Mouse (Mus musculus) 416B (cell line): ENCODE results near the gene Ahctf1.
A peak's percentile ranks its signal among the peaks of the same experiment; 100 is the strongest.

Source experiments
- DNase-seq: peaks from one replicate; pipeline ENCODE4 v3.0.0; 2011; ENCODE audit warnings: low read depth

The Ahctf1 gene

DNA sequence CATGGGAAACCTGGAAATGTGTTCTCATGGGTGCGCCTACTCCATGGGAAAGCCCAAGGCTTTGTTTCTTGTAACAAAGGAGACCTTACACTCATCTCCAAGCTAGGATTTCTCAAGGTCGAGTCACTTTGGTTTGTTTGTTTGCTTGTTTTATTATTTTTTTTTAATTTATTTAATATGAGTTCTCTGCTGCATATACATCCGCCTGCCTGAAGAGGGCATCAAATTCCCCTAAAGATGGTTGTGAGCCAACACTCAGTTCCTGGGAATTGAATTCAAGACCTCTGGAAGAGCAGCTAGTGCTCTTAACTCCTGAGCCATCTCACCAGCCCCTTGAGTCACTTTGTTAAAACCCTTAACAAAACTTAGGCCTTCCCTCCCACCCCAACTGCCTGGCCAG is 90.1 kb downstream of the Ahctf1 start:
- DNase-seq, result no peak

- no peak for DNase-seq
These were observed 90.8 kb downstream of the Ahctf1 start for GRCm38 (mm10) chr1:179712658-179713057.

DNA sequence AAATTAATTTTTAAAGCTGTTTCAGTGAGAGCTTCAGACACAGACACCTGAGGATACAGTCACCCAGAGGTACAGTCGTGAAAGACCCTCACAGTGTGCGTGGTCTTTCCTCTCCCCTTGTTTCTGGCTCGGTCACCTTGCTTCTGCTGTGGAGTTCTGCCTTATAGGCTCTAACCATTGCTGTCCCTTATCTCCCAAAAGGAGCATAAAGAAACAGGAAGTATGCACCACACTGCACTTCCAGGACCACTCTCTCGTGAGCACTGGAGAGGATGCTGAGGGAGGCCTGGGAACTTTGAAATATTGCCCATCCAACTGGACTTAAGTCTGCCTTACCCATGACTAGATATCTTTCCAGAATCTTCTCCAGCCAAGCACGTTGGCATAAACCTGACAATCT is 92.7 kb downstream of the Ahctf1 start:
- DNase-seq, result no peak

DNA sequence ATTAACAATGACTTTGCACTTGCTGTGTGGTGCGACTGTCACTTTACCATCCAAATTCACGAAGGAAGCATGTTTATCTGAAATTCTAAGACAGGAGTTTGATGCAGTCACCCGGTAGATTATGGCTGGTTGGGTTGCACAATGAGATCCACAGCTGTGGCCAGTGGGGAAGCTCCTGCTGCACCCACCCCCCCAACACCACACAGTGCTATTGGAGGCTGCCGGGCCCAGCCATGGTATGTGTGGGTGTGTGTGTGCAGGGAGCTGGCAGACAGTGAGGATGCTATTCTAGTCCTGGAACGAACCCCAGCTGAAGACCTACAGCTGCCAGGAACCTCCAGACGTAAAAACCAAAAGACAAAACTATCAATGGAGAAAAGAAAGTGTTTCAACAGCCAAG is 94.1 kb downstream of the Ahctf1 start:
- DNase-seq, result no peak

DNA sequence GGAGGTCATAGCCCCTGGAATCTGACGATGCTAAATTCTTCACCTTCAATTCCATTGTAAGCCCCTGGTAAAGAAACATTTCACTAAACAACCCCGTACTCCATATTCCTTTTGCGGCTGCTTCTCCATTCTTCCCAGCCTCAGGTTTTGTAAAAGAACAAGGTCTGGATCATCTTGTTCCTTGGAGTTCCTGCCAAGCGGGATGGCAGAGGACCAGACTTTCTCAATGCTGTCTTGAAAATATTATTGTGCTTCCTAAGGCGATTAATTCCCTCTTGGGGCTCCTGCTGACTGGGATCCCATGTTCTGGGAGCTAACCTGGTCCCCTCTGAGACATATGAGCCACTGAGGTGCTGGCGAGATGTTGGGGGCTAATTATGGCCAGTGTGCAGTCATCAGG is 98.3 kb downstream of the Ahctf1 start:
- no peak for DNase-seq

GRCm38 (mm10) chr1:179704150-179704549 is 99.3 kb downstream of the Ahctf1 start:
- peak; percentile 54 for DNase-seq
